Mouse (Mus musculus): Measurements from ENCODE around the gene Gm11032. TPM values are rescaled to one million over a fixed set of nuclear protein-coding genes. Genes with fewer than 3 reads are reported as not detected.
"Not testable (repeated sequence)": the region's sequence is repeated elsewhere in the genome, so short reads cannot be mapped to it uniquely, and the experiment has no call there.

The Gm11032 gene
- not detected in 2 replicates for polyA plus RNA-seq (2012; rRNA removed)

DNA sequence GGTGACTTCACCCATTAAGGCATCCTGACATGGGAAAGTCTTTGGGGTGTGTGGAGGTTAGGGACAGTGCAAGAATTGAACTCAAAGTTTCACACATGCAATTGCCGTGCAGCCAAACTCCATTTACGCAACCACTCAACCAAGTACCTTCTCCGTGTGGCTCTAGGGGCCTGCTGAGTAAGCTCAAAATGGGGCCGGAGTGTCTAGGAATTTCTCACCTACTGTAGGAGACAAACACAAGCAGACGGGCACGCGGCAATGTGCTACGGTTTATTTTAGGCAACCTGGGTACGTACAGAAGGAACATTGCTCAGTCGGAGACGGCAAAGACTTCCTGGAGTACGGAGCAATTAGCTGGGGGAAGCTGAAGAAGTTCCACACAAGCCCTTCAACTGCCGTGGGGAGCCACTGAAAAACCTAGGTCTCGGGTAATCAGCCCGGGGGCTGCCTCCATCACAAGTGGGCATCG is at the start of gene Gm11032:
Gene Gm11032 (plus strand): TSS at position 51 of the 469 bp plus-strand sequence.
- TF ChIP-seq CTCF (IDR thresholded peaks at IDR 0.05; ENCODE audit: borderline replicate concordance, extremely low read depth, insufficient read depth, insufficient read length) (no peak), POLR2A (IDR thresholded peaks at IDR 0.05; ENCODE audit: borderline replicate concordance, extremely low read depth, insufficient read depth, insufficient read length, poor library complexity, severe bottlenecking) (no peak)
- no peak for DNase-seq (ENCODE audit: low read depth)

DNA sequence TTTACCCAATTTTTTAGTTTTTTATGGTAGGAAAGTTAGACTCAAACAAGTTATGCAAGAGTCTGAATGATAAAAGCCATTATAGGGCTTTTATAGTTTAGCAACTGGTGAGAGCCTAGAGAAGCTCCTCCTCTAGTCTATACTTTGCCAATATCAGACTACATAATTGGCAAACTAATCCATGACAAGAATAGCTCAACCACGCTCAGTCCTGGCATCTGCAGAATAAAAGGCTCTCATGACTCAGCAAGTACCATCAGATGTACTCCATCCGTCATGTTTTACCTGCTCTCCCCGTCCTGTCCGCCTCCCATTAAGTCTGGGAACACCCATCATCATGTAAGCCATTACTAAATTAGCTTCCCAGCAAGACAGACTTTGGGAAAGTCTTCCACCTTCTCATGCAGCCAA is 48.4 kb upstream of the Gm11032 start:
- TF ChIP-seq POLR2A (IDR thresholded peaks at IDR 0.05; ENCODE audit: borderline replicate concordance, extremely low read depth, insufficient read depth, insufficient read length, poor library complexity, severe bottlenecking) = no peak
- TF ChIP-seq CTCF (IDR thresholded peaks at IDR 0.05; ENCODE audit: borderline replicate concordance, extremely low read depth, insufficient read depth, insufficient read length) = no peak
- DNase-seq (ENCODE audit: low read depth) = peak; percentile 15

DNA sequence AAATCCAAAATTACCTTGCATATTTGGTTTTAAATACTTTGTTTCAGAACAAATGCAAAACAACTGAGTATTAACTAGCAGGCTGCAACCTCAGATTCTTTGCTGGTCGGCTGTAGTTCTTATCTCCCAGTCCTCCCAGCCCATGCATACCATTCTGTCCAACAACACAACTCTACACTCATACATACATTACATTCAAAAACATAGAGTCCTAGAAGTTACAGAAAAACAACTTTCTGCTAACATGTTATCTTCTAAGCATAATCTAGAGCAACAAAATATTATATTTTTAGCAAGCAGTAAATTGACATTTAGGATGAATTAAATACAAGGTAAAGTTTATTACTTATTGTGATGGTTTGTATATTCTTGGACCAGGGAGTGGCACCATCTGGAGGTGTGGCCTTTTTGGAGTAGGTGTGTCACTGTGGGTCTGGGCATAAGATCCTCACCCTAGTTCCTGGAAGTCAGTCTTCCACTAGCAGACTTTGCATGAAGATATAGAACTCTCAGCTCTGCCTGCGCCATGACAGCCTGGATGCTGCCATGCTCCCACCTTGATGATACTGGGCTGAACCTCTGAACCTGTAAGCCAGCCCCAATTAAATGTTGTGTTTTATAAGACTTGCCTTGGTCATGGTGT is 43.7 kb upstream of the Gm11032 start:
- DNase-seq (ENCODE audit: low read depth) = not testable (repeated sequence)

DNA sequence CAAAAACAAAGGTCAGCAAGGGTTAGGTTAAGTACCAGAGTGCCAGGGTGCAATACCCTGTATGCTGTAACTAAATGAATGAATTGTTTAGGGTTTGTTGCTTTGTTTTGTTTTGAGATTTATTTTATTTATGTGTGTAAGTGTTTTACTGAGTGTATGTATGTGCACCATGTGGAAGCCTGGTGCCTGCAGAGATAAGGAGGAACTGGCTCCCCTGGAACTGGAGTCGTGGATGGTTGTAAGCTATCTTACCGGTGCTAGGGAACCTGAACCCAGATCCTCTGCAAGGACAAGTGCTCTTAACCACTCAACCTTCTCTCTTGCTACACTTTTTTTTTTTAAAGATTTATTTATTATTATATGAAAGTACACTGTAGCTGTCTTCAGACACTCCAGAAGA is 42.8 kb upstream of the Gm11032 start:
- no peak for DNase-seq (ENCODE audit: low read depth)
- no peak for TF ChIP-seq CTCF (IDR thresholded peaks at IDR 0.05; ENCODE audit: borderline replicate concordance, extremely low read depth, insufficient read depth, insufficient read length)
- TF ChIP-seq POLR2A (IDR thresholded peaks at IDR 0.05; ENCODE audit: borderline replicate concordance, extremely low read depth, insufficient read depth, insufficient read length, poor library complexity, severe bottlenecking) = no peak

DNA sequence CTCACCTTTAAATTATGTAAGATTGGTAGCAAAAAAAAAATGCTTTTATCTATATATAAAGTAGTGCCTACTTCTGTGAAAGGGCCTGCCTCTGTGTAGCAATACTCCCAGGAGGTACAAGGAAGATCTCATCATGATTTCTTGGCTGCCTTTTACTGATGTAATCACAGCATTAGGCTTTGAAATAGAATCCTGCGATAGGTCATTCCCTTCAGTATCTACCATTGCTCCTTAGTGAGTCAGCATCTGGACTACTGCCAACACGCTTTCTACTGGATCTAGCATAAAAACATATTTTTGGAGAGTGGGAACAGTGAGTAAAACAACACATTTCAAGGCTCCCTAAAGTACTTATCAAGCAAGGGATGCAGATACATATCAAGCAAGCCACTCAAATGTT is 41.2 kb upstream of the Gm11032 start:
- no peak for TF ChIP-seq POLR2A (IDR thresholded peaks at IDR 0.05; ENCODE audit: borderline replicate concordance, extremely low read depth, insufficient read depth, insufficient read length, poor library complexity, severe bottlenecking)
- TF ChIP-seq CTCF (IDR thresholded peaks at IDR 0.05; ENCODE audit: borderline replicate concordance, extremely low read depth, insufficient read depth, insufficient read length) = no peak
- DNase-seq (ENCODE audit: low read depth) = peak; percentile 39

DNA sequence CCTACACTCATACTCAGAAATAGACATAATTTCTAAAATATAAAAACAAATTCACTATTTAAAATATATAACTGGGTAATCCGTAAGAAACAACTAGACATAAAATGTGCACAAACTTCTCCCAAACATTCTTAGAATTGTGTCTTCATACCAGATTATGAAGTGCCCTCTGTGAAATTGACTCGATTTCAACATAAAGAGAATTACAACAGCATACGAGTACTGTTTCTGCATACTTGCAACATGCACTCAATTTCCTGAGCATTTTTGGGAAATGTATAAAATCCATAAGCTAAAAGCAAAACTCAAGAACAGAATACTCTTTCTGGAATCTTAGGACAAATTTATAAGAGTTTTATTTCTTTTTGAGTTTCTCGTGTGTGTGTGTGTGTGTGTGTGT is 28.1 kb upstream of the Gm11032 start:
- TF ChIP-seq POLR2A (IDR thresholded peaks at IDR 0.05; ENCODE audit: borderline replicate concordance, extremely low read depth, insufficient read depth, insufficient read length, poor library complexity, severe bottlenecking) (no peak), CTCF (IDR thresholded peaks at IDR 0.05; ENCODE audit: borderline replicate concordance, extremely low read depth, insufficient read depth, insufficient read length) (no peak)
- DNase-seq (ENCODE audit: low read depth) = no peak

DNA sequence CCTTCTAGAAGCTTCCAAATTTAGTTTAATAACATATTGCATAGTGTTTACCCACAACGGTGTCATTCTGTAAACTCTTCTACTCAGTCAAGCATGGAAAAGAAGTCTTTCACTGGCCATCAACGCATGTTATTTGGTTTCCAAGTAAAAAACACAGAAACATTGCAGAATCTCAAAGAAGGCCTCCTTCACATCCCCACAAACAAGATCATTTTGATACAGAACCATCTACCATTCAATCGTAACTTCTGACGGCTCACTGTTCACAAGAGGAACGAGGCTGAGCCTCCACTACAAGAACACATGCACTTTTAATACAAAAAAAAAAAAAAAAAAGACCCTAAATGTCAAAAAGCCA is 26.4 kb upstream of the Gm11032 start:
- TF ChIP-seq POLR2A (IDR thresholded peaks at IDR 0.05; ENCODE audit: borderline replicate concordance, extremely low read depth, insufficient read depth, insufficient read length, poor library complexity, severe bottlenecking) (no peak), CTCF (IDR thresholded peaks at IDR 0.05; ENCODE audit: borderline replicate concordance, extremely low read depth, insufficient read depth, insufficient read length) (no peak)
- DNase-seq (ENCODE audit: low read depth) = peak; percentile 11

DNA sequence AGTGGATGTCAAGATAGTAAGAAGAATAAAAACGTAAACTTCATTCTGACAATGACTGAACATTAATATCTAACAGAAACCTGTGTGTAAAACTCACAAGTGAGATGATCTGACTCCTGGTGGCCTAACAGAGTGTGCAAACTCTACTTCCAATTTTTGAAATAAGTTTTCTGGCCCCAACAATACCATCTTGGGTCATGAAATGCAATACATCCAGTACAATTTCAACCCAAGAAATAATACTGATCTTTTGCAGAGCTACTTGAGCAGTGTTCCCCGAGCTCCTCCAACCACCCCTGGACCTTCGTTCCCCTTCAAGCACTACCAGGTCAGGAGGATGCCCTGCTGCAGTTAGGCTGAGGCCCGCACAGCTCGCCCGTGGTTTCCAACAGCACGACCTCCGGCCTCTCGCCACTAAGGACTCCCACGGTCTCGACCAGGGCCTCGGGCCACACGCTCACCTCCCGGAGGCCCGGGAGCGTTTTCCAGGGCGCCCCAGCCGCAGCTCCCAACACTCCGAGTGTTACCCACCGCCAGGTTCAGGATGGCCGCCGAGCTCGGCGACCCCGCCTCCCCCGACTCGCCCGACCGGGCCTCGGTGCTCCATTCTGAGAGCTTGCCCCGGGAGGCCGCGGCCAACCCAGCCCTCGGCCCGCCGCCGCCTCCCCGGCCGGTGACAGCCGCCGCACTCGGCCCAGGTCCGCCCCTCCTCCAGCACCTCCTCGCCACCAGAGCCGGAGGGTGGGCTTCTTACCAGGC is 25.8 kb upstream of the Gm11032 start:
- peak; percentile 55 for DNase-seq (ENCODE audit: low read depth)

DNA sequence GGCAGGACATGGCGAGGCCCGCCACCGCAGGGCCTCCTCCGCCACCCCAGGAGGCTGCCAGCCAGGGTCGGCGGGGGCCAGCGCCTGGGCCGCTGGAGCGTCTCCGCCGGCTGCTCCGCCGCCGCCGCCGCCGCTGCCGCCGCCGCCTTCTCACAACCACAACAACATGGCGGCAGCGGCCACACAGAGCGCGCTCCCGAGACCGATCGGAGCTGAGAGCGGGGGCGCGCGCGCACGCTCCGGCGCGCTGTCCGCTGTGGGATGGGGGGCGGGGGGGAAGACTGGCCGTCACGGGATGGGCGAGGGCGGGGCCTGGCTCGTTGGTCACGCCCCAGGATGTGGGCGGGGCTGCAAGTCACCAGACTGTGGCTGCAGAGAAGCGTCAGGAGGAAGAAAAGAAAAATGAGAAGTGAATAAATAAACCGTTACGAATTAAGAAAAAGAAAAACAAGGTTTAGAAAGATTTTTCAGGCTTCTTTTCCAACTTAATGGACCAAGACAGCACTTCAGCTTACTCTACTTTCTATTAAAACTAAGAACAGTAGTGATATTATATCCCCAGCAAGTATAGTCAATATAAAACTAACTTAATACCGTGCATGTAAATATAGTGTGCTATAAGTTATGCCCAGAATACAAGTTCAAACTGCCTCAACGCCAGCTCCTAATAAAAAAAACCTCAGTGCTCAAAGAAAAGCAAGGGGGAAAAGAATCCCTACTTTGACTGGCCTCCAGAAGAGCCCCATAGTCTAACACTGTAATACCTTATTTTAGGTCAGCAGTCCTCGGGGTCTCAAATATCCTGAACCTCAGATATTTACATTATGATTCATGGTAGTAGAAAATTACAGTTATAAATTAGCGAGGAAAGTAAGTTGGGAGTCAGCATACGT is 25.0 kb upstream of the Gm11032 start, which contains the start of gene Mtmr3:
Gene Mtmr3 (minus strand): TSS at position 256 of the 893 bp plus-strand sequence.
- peak; percentile 55; the same call in 1 of the 2 replicates for TF ChIP-seq POLR2A (IDR thresholded peaks at IDR 0.05; ENCODE audit: borderline replicate concordance, extremely low read depth, insufficient read depth, insufficient read length, poor library complexity, severe bottlenecking)
- TF ChIP-seq CTCF (IDR thresholded peaks at IDR 0.05; ENCODE audit: borderline replicate concordance, extremely low read depth, insufficient read depth, insufficient read length) = no peak
- peak; percentile 98 for DNase-seq (ENCODE audit: low read depth)

More for the DNA sequence above, 25.8 kb upstream of the Gm11032 start:
- TF ChIP-seq POLR2A (IDR thresholded peaks at IDR 0.05; ENCODE audit: borderline replicate concordance, extremely low read depth, insufficient read depth, insufficient read length, poor library complexity, severe bottlenecking) (no peak), CTCF (IDR thresholded peaks at IDR 0.05; ENCODE audit: borderline replicate concordance, extremely low read depth, insufficient read depth, insufficient read length) (no peak)

DNA sequence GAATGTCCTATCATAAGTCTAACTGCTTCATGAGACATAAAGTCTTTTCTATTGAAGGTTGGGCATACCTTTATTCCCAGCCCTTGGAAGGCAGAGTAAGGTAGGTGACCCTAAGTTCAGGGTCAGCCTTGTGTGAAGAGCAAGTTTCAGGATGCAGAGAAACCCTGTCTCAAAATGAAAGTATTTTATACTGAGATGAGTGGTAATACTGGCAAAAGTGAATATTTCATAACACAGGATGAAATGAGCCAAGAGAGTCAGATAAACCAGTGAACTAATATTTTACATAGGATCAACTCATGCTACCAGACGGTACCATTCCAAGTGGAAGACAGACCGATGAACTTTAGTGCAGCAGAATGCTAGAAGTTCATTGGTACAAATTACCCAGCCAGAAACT is 21.5 kb upstream of the Gm11032 start:
- TF ChIP-seq POLR2A (IDR thresholded peaks at IDR 0.05; ENCODE audit: borderline replicate concordance, extremely low read depth, insufficient read depth, insufficient read length, poor library complexity, severe bottlenecking) = no peak
- TF ChIP-seq CTCF (IDR thresholded peaks at IDR 0.05; ENCODE audit: borderline replicate concordance, extremely low read depth, insufficient read depth, insufficient read length) = no peak
- DNase-seq (ENCODE audit: low read depth) = no peak

DNA sequence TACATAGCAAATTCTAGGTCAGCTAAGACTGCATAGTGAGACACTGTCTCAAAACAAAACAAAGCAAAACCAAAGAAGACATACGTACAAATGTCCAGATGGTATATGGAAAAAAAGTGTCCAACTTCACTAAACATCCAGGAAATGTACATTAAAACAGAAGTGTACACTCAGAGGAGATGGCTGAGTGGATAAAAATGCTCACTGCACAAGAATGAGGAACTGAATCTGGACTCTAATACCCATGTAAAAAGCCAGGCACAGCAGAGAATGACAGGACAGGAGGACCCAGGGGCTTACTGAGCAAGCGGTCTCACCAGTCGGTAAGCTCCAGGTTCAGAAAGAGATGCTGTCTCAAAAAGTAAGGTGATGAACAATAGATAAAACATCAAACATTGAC is 20.0 kb upstream of the Gm11032 start:
- TF ChIP-seq CTCF (IDR thresholded peaks at IDR 0.05; ENCODE audit: borderline replicate concordance, extremely low read depth, insufficient read depth, insufficient read length) (no peak), POLR2A (IDR thresholded peaks at IDR 0.05; ENCODE audit: borderline replicate concordance, extremely low read depth, insufficient read depth, insufficient read length, poor library complexity, severe bottlenecking) (no peak)

More for the DNA sequence above, 20.0 kb upstream of the Gm11032 start:
- DNase-seq (ENCODE audit: low read depth) = no peak

All from brain, embryonic 14.5 days (tissue).